Mouse (Mus musculus) MEL (cell line): ENCODE data around the gene Fcgr3.

Source experiments
- CTCF ChIP-seq, 3 experiments: IDR thresholded peaks in 2 of 3; conservative IDR thresholded peaks in 1 of 3; 2 replicates each; pipeline ENCODE4 v1.5.1; 2011 to 2012; ENCODE audit warnings: low read length in 3 of 3, low read depth in 2 of 3, mild to moderate bottlenecking in 2 of 3, improper control_type of control experiment in 1 of 3, inconsistent platforms in 1 of 3, mixed read lengths in 1 of 3, moderate library complexity in 1 of 3; ENCODE audit not compliant: control insufficient read depth in 1 of 3, insufficient read depth in 1 of 3, poor library complexity in 1 of 3, severe bottlenecking in 1 of 3
- MYC ChIP-seq: IDR thresholded peaks from 2 replicates; pipeline ENCODE4 v1.6.1; 2011; ENCODE audit warnings: low read depth, mild to moderate bottlenecking, low read length, improper control_type of control experiment, moderate library complexity
- NRF1 ChIP-seq: IDR thresholded peaks from 2 replicates; pipeline ENCODE4 v1.6.1; 2014; ENCODE audit warnings: low read depth, mild to moderate bottlenecking, inconsistent platforms, low read length, improper control_type of control experiment, moderate library complexity; ENCODE audit not compliant: poor library complexity, insufficient read depth, severe bottlenecking
- POLR2A ChIP-seq, 2 experiments: IDR thresholded peaks; 2 replicates each; pipeline ENCODE4 v1.6.1; 2011 to 2012; ENCODE audit warnings: low read length in 2 of 2, mild to moderate bottlenecking in 2 of 2, control low read depth in 1 of 2, improper control_type of control experiment in 1 of 2, low read depth in 1 of 2, moderate library complexity in 1 of 2; ENCODE audit not compliant: control insufficient read depth in 1 of 2, insufficient read depth in 1 of 2, poor library complexity in 1 of 2
- POLR2AphosphoS2 ChIP-seq: IDR thresholded peaks from 2 replicates; pipeline ENCODE4 v1.6.1; 2011; ENCODE audit warnings: low read length, improper control_type of control experiment
- RAD21 ChIP-seq: IDR thresholded peaks from 2 replicates; pipeline ENCODE4 v1.6.1; 2011; ENCODE audit warnings: mild to moderate bottlenecking, low read depth, low read length, improper control_type of control experiment
- SMC3 ChIP-seq: IDR thresholded peaks from 2 replicates; pipeline ENCODE4 v1.6.1; 2011; ENCODE audit warnings: low read depth, low read length, improper control_type of control experiment
- TAL1 ChIP-seq: IDR thresholded peaks from 2 replicates; pipeline ENCODE4 v1.6.1; 2012; ENCODE audit warnings: mild to moderate bottlenecking, inconsistent platforms, low read length, moderate library complexity, mixed read lengths
- TCF12 ChIP-seq: IDR thresholded peaks from 2 replicates; pipeline ENCODE4 v1.6.1; 2014; ENCODE audit warnings: low read depth, mild to moderate bottlenecking, inconsistent platforms, low read length, improper control_type of control experiment, moderate library complexity
- UBTF ChIP-seq: IDR thresholded peaks from 2 replicates; pipeline ENCODE4 v1.6.1; 2012; ENCODE audit warnings: low read depth, mild to moderate bottlenecking, inconsistent platforms, low read length, improper control_type of control experiment, moderate library complexity, borderline replicate concordance; ENCODE audit not compliant: insufficient read depth
- USF2 ChIP-seq, 2 experiments: IDR thresholded peaks; 2 replicates each; pipeline ENCODE4 v1.6.1; 2011 to 2012; ENCODE audit warnings: improper control_type of control experiment in 2 of 2, low read length in 2 of 2, borderline replicate concordance in 1 of 2, inconsistent platforms in 1 of 2, low read depth in 1 of 2, mild to moderate bottlenecking in 1 of 2; ENCODE audit not compliant: insufficient read depth in 1 of 2
- ZMIZ1 ChIP-seq: IDR thresholded peaks from 2 replicates; pipeline ENCODE4 v1.6.1; 2012; ENCODE audit warnings: low read depth, mild to moderate bottlenecking, inconsistent platforms, low read length, improper control_type of control experiment, moderate library complexity

- TF ChIP-seq CTCF (IDR thresholded peaks at IDR 0.05 in 2 of 3, conservative IDR thresholded peaks at IDR 0.05 in 1 of 3; ENCODE audit: control insufficient read depth in 1 of 3, insufficient read depth in 1 of 3, low read depth in 2 of 3, low read length in 3 of 3, poor library complexity in 1 of 3, severe bottlenecking in 1 of 3) (no peak), TCF12 (no peak), TAL1 (no peak), MYC (no peak), POLR2AphosphoS2 (no peak), UBTF (no peak), ZMIZ1 (no peak), RAD21 (no peak), POLR2A (IDR thresholded peaks at IDR 0.05; ENCODE audit: control insufficient read depth in 1 of 2, insufficient read depth in 1 of 2, low read depth in 1 of 2, low read length in 2 of 2, poor library complexity in 1 of 2) (no peak), SMC3 (no peak), USF2 (IDR thresholded peaks at IDR 0.05; ENCODE audit: borderline replicate concordance in 1 of 2, insufficient read depth in 1 of 2, low read depth in 1 of 2, low read length in 2 of 2) (no peak), NRF1 (no peak)
Observed at GRCm38 (mm10) chr1:171053305-171053704, 11.4 kb downstream of the Fcgr3 start.
